Mouse (Mus musculus) liver, adult (tissue): ENCODE results near the gene Ube2r2.

ENCODE experiments used
- GATA4 ChIP-seq: IDR thresholded peaks from 2 replicates; pipeline ENCODE4 v1.6.1; 2014; ENCODE audit warnings: mild to moderate bottlenecking, low read length; ENCODE audit not compliant: insufficient replicate concordance

Ube2r2 gene

DNA sequence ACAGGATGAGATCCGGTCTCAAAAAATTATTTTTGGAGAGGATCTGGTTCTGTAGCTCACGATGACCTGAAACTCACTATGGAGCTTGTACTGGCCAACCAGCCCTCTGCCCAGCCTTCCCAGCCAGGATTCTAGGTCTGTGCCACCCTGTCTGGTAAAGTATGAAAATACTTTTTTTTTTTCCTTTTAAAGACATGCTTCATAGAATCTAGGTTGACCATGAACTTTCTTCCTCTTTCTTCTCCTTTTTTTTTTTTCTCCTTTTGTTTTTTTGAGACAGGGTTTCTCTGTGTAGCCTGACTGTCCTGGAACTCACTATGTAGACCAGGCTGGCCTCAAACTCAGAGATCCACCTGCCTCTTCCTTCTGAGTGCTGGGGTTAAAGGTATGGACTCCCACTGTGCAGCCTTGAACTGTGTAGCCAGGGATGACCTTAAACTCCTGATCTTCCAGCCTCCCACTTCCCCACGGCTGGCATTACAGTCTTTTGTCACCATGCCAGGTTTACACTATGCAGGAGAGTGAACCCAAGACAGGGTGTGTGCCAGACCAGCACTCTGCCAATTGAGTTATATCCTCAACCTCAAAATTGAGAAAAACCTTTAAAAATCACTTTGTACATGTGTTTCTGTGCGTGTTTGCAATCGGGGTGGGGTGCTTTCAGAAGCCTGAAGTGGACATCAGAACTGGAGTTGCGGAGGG, 4.8 kb downstream of the Ube2r2 start:
- TF ChIP-seq GATA4, result no peak

DNA sequence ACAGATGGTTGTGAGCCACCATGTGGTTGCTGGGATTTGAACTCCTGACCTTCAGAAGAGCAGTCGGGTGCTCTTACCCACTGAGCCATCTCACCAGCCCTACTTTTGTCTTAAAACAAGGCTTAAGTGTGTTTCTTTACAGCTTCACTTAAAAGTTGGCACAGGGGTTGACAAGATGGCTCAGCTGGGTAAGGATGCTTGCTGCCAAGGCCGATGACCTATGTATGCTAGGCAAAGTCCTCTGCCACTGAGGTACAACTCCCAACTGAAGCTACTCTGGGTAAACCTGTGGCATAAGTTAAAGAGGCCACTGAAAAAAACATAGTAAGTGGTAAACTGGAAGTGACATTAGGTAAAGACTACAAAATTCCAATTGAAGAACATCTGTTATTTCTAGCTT, 7.1 kb downstream of the Ube2r2 start:
- TF ChIP-seq GATA4, result no peak

- TF ChIP-seq GATA4, result no peak
These were observed 14.3 kb downstream of the Ube2r2 start for GRCm38 (mm10) chr4:41149891-41150290.

DNA sequence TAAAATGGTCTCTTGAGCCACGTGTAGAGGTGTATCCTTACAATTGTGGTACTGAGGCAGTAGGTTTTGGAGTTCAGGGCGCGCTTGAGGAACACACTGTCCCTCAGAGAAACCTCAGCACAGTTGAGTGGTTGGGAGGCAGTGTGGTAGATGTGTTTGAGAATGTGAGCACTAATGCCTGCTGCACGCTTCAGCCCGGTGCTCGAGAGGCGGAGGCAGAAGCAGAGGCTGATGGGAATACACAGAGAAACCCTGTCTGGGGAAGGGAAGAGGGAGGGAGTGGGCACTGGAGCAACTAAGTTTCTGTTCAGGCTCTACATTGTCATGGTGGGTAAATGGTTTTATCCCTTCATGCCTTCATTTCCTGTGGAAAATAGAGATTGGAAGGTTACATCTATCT, 15.6 kb downstream of the Ube2r2 start:
- no peak for TF ChIP-seq GATA4

- TF ChIP-seq GATA4, result no peak
These were observed 17.6 kb downstream of the Ube2r2 start for GRCm38 (mm10) chr4:41153146-41153545.

- no peak for TF ChIP-seq GATA4
These were observed 21.4 kb downstream of the Ube2r2 start for GRCm38 (mm10) chr4:41156961-41157360.

DNA sequence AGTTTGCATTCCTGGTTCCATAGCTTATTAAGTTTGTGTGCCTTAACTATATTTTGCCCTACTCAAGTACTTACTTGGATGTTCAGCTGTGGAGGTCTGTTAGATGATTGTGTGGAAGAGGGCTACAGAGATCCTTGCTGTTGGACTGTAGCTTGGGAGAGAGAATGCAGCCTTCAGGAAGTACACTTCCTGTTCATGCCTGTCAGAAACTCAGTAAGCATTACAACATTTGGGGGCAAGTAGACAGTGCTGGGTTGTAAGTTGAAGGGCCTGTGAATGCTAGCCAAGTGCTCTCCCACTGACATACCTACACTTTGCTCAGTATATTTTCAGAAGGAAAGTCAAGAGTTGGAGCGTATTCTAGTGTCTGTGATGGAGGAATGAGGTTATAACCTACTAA, 22.7 kb downstream of the Ube2r2 start:
- no peak for TF ChIP-seq GATA4

DNA sequence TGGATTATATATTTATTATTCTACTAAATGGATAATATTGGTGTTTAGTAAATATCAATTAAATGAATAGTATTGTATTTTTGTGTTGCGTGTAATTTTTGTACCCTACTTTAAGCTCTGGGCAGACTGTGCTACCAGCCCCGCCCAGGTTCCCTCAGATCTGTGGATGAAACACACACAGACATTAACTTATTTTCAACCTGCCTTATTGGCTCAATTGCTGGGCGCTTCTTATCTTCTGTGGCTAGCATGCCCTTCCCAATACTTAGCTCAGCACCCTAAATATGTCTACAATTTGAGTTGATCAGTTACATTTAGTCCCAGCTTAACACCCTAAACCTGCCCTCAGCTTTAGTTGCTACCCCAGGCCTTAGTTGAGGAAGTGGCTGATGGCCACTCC, 25.7 kb downstream of the Ube2r2 start:
- TF ChIP-seq GATA4, result no peak

- no peak for TF ChIP-seq GATA4
These were observed 29.4 kb downstream of the Ube2r2 start for GRCm38 (mm10) chr4:41164974-41165373.

DNA sequence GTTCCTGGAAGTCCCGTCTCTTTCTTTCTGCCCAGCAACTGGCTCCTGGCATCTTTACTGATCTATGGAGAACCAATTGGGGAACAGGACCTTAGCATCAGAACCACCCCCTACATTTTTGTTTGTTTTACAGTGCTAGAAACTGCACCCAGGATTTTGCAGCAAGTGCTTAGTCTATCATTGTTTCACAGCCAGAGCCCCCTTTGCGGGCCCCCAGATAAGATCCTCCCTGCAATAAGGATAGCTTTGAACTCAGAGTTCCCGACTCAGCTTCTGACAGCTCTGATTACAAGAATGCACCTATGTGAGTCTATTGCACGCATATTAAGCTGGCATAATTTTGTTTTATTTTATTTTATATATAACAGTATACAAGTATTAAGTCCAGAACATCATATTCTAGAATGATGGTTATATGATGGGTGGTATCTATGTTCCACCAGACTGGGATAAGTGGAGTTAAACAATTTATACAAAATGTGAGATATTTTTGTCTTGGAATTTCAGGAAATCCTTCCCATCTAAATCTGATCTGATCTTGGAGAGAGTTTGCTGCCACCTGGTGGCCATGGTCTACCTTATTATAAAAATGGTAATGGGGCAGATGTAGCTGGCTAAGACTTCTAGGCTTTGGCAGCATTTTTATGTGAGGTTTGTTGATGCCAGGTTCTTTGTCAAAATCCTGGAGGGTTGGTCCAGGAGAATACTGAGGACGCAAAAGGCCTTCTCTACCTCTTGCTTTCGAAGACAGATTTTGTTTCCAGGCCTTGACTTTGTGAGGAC, 30.3 kb downstream of the Ube2r2 start:
- TF ChIP-seq GATA4, result no peak

GRCm38 (mm10) chr4:41170970-41171369, 35.4 kb downstream of the Ube2r2 start:
- no peak for TF ChIP-seq GATA4

DNA sequence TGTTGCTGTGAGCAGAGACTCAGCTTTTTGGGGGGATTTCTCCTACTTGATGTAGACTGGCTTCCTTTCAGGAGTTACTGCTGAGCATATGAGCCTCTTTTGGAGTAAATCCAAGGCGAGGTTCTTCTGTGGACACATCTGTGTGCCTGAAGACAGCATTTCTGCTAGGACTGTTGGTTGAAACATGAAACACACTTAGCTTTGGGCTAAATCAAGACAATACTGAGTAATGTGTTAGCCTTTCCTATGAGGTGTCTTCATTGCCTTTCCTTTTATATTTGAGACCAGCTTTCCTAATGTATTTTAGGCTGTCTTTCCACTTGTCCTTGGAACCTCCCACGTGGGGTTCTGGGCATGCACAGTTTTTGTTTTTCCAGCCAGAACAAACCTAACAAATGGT, 39.1 kb downstream of the Ube2r2 start:
- TF ChIP-seq GATA4, result no peak

DNA sequence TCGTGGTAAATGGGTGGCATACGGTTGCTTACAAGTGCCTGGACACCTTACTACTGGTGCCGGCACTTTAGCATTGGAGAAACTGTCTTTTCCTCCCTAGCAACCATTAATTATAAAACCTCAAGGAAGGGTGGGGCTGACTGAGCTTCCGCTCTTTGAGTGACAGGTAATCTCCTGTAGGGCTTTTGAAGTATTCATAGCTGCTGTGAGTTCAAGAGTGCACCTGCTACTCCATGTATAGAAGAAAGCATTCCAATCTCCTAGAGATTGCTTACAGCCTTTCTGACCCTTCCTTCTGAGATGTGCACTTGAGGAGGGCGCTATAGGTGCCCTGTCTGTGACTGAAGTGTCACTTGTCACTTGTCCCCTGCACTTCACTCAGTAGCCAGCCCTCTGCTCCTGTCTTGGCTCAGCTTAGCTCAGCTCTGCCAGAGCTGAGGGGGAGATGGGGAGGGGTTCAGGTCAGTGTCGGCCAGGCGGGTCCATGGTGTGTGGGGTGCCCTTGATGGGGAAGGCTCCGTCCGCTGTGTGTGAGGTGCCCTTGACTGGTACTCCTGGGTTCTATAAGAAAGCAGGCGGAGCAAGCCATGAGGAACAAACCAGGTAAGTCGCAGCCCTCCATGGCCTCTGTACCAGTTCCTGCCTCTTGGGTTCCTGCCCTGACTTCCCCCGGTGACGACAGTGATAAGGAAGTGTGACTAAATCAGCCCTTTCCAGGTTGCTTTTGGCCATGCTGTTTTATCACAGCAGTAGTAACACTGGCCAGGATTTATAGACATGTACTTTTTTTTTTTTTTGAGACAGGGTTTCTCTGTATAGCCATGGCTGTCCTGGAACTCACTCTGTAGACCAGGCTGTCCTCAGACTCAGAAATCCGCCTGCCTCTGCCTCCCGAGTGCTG, 44.5 kb downstream of the Ube2r2 start:
- no peak for TF ChIP-seq GATA4

GRCm38 (mm10) chr4:41189809-41190208, 54.3 kb downstream of the Ube2r2 start:
- TF ChIP-seq GATA4, result no peak
